Mouse (Mus musculus) heart, embryonic 16.5 days (tissue): ENCODE results near the gene Tmem52b. TPM values are rescaled to one million over a fixed set of nuclear protein-coding genes. Genes with fewer than 3 reads are reported as not detected.
A peak's percentile ranks its signal among the peaks of the same experiment; 100 is the strongest.
"Not testable (repeated sequence)": the region's sequence is repeated elsewhere in the genome, so short reads cannot be mapped to it uniquely, and the experiment has no call there.

Experiments used
- ATAC-seq: fragments of 200-750 bp; cut with Nextera tagmentation; replicated peaks from 2 replicates; pipeline ENCODE4 v1.8.0; 2017; ENCODE audit warnings: moderate number of reproducible peaks; ENCODE audit not compliant: insufficient read depth, low FRiP score; ENCODE audit errors: extremely low read depth
- H3K27ac ChIP-seq: fragments of 300-500 bp; sonication (generic); 2 replicates; pipeline ENCODE4 v1.5.1; 2014; ENCODE audit warnings: mild to moderate bottlenecking, low read length, control low read depth, moderate library complexity
- H3K27me3 ChIP-seq: fragments of 300-500 bp; sonication (generic); 2 replicates; pipeline ENCODE4 v1.6.1; 2014; ENCODE audit warnings: low read length, mixed read lengths; ENCODE audit not compliant: control insufficient read depth, insufficient read depth
- H3K36me3 ChIP-seq: fragments of 300-500 bp; sonication (generic); 2 replicates; pipeline ENCODE4 v1.6.1; 2014; ENCODE audit not compliant: control insufficient read depth, insufficient read depth
- H3K4me1 ChIP-seq: fragments of 300-500 bp; sonication (generic); 2 replicates; pipeline ENCODE4 v1.6.1; 2014; ENCODE audit warnings: low read length, mixed read lengths; ENCODE audit not compliant: control insufficient read depth, insufficient read depth
- H3K4me2 ChIP-seq: fragments of 300-500 bp; sonication (generic); 2 replicates; pipeline ENCODE4 v1.6.1; 2014; ENCODE audit warnings: low read depth, mild to moderate bottlenecking, control low read depth, low read length
- H3K4me3 ChIP-seq: fragments of 300-500 bp; sonication (generic); 2 replicates; pipeline ENCODE4 v1.5.1; 2014; ENCODE audit warnings: mild to moderate bottlenecking, control low read depth, low read length
- H3K9ac ChIP-seq: fragments of 300-500 bp; sonication (generic); 2 replicates; pipeline ENCODE4 v1.6.1; 2014; ENCODE audit warnings: low read length, control low read depth
- H3K9me3 ChIP-seq: fragments of 300-500 bp; sonication (generic); replicated peaks from 2 replicates; pipeline ENCODE4 v1.6.1; 2016; ENCODE audit warnings: low read length; ENCODE audit not compliant: control insufficient read depth
- WGBS: fragments of 180-500 bp; shearing (Covaris S2); extraction: QIAGEN DNeasy Blood & Tissue Kit; methylation state at CpG from one replicate; pipeline ENCODE4 v1.1.7; 2014; 5-methylcytosine and 5-hydroxymethylcytosine counted together
- polyA plus RNA-seq: library from polyadenylated mRNA; unstranded; fragments of >200 nt; fragmentation: Nextera tagmentation; extraction: Ambion mirVana; gene quantifications from 2 replicates; pipeline ENCODE4 v1.2.1, GENCODE M21; 2015

Gene Tmem52b
- 0.05 TPM in 1 of 2 replicates, not detected in the other for polyA plus RNA-seq

DNA sequence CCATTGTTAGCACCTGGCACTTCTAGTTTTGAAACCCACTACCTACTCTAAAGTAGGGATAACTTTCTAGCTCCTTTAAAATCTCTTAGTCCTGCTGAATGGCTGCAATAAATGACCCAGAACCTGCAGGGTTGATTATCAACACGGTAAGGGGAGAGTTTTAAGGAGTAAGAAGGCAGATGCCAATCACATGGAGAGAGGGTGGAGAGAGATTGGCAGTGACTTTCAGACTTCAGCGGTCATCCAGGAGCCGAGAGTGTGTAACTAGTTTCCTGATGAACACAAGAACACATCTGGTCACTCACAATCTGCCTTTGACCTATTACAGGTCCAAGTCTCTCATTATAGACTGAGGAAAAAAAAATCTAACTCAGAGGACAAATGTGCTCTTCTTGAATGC lies at the start of gene Tmem52b:
Gene Tmem52b (plus strand): TSS at position 189 of the 400 bp plus-strand sequence.
- Histone ChIP-seq H3K4me1 (0 out of 2 replicates have a peak, but pooled peaks cover 3% of the 10 kb centered on the region), H3K4me3 (no peak within 1 kb of the TSS), H3K27me3 (no peaks in the 10 kb centered on the region), H3K9ac (no peak within 1 kb of the TSS), H3K36me3 (no peaks in the 10 kb centered on the region), H3K4me2 (no peak within 1 kb of the TSS), H3K9me3 (no peaks in the 10 kb centered on the region), H3K27ac (no peak within 1 kb of the TSS)
- no peak for ATAC-seq
- 44% methylated on average over 3 of the region's 3 CpGs for WGBS

GRCm38 (mm10) chr6:129471386-129471785 lies 41.0 kb upstream of the Tmem52b start:
- Histone ChIP-seq H3K9me3 (no peaks in the 10 kb centered on the region), H3K36me3 (no peaks in the 10 kb centered on the region), H3K4me2 (no peak overlapping the region), H3K4me1 (no peaks in the 10 kb centered on the region), H3K9ac (no peak overlapping the region), H3K4me3 (no peak overlapping the region), H3K27ac (no peak overlapping the region), H3K27me3 (no peaks in the 10 kb centered on the region)
- no peak for ATAC-seq
- WGBS, result 86% methylated on average over 6 of the region's 6 CpGs

DNA sequence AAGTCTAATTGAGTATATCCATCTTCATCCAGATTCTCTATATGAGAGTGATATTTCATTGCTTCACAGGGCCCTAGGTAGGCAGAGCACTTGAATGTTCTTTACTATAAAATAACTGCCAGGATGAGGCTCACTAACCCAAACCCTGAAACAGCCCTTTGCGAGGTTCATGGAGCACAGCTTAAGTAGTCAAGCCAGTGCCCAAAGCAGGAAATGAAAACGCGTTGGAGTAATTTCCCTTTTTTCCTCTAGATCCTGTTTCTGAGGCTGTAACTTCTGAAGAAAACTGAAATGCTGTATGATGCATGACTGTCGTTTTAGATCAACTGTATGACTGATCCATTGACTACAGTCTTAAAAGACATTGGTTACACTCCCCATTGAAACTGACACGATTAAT lies 39.7 kb upstream of the Tmem52b start:
- ATAC-seq, result no peak
- WGBS, result 68% methylated on average over 5 of the region's 5 CpGs
- no peaks in the 10 kb centered on the region for H3K36me3 ChIP-seq
- H3K4me3 ChIP-seq, result no peak overlapping the region
- no peak overlapping the region for H3K9ac ChIP-seq
- no peaks in the 10 kb centered on the region for H3K4me1 ChIP-seq
- no peak overlapping the region for H3K27ac ChIP-seq
- no peaks in the 10 kb centered on the region for H3K9me3 ChIP-seq
- no peaks in the 10 kb centered on the region for H3K27me3 ChIP-seq
- no peak overlapping the region for H3K4me2 ChIP-seq

DNA sequence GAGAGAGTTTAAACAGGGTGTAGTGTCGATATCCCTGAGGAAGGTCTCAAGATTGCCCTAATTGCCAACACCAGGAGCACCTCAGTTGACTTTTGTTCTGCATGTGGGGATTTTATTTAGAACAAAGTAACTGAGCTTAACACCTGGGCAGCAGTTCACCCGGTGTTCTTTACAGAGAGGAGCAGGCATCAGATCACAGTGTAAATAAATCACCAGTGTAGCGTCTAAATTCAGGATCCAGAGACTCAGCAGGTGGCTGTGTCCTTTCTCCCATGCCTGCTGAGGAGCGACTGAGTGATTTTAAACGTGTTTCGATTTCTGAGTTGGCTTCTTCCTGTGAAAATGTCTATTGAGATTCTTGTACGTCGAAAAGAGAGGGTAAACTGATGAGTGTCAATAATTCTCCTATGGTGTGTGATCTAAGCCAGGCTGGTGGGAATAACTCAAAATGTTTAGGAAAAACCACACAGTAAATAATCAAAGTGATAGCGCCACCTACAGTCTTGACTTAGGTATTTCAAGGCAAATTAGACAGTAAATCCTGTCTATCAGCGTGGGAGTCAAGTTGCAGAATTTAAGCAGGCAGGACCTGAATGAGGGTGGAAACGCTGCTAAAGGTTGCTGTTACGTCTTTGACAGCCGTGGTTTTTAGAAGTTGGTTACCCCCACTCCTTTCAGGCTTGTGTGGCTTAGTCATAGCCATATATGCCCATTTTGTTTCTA lies 35.8 kb upstream of the Tmem52b start:
- no peak overlapping the region for H3K9ac ChIP-seq
- H3K4me3 ChIP-seq, result no peak overlapping the region
- 31% methylated on average over 13 of the region's 13 CpGs for WGBS

GRCm38 (mm10) chr6:129480089-129480958 lies 32.0 kb upstream of the Tmem52b start:
- 64% methylated on average over 8 of the region's 8 CpGs for WGBS
- no peak overlapping the region for H3K27ac ChIP-seq
- no peak for ATAC-seq

More for the DNA sequence above, 35.8 kb upstream of the Tmem52b start:
- no peak for ATAC-seq
- H3K36me3 ChIP-seq, result no peaks in the 10 kb centered on the region
- H3K4me1 ChIP-seq, result no peaks in the 10 kb centered on the region
- H3K27me3 ChIP-seq, result no peaks in the 10 kb centered on the region
- no peaks in the 10 kb centered on the region for H3K9me3 ChIP-seq
- H3K27ac ChIP-seq, result no peak overlapping the region
- peak overlapping the region; percentile 15; the same call in 1 of the 2 replicates for H3K4me2 ChIP-seq

GRCm38 (mm10) chr6:129494924-129495323 lies 17.4 kb upstream of the Tmem52b start:
- H3K4me2 ChIP-seq, result no peak overlapping the region
- H3K4me1 ChIP-seq, result no peaks in the 10 kb centered on the region
- no peak overlapping the region for H3K4me3 ChIP-seq
- ATAC-seq, result no peak
- H3K9ac ChIP-seq, result no peak overlapping the region
- H3K27ac ChIP-seq, result no peak overlapping the region
- H3K36me3 ChIP-seq, result no peaks in the 10 kb centered on the region
- 64% methylated on average over 4 of the region's 4 CpGs for WGBS
- H3K9me3 ChIP-seq, result no peaks in the 10 kb centered on the region
- no peaks in the 10 kb centered on the region for H3K27me3 ChIP-seq

More at GRCm38 (mm10) chr6:129480089-129480958, 32.0 kb upstream of the Tmem52b start:
- H3K36me3 ChIP-seq, result no peaks in the 10 kb centered on the region
- no peak overlapping the region for H3K4me2 ChIP-seq
- no peaks in the 10 kb centered on the region for H3K4me1 ChIP-seq
- no peak overlapping the region for H3K4me3 ChIP-seq
- H3K9ac ChIP-seq, result no peak overlapping the region
- H3K27me3 ChIP-seq, result no peaks in the 10 kb centered on the region
- H3K9me3 ChIP-seq, result no peaks in the 10 kb centered on the region

- H3K9ac ChIP-seq, result no peak overlapping the region
- no peak overlapping the region for H3K4me3 ChIP-seq
- H3K4me1 ChIP-seq, result no peaks in the 10 kb centered on the region
- ATAC-seq, result no peak
- no peak overlapping the region for H3K4me2 ChIP-seq
- no peaks in the 10 kb centered on the region for H3K27me3 ChIP-seq
- H3K27ac ChIP-seq, result no peak overlapping the region
- H3K9me3 ChIP-seq, result no peaks in the 10 kb centered on the region
- no peaks in the 10 kb centered on the region for H3K36me3 ChIP-seq
- WGBS, result 70% methylated on average over 3 of the region's 3 CpGs
These were observed 14.8 kb upstream of the Tmem52b start for GRCm38 (mm10) chr6:129497345-129498218.

GRCm38 (mm10) chr6:129499516-129499915 lies 12.8 kb upstream of the Tmem52b start:
- not testable (repeated sequence) for H3K9ac ChIP-seq, H3K9me3 ChIP-seq
- 96% methylated on average over 1 of the region's 1 CpGs for WGBS

More at GRCm38 (mm10) chr6:129499516-129499915, 12.8 kb upstream of the Tmem52b start:
- not testable (repeated sequence) for H3K4me1 ChIP-seq, ATAC-seq, H3K4me2 ChIP-seq, H3K4me3 ChIP-seq, H3K27ac ChIP-seq, H3K36me3 ChIP-seq, H3K27me3 ChIP-seq
